Mouse (Mus musculus): ENCODE results near the gene Hs3st4.

GRCm38 (mm10) chr7:124250566-124250965, 267.9 kb downstream of the Hs3st4 start:
- TF ChIP-seq CTCF (IDR thresholded peaks at IDR 0.05; ENCODE audit: low read depth) (no peak), EP300 (optimal IDR thresholded peaks at IDR 0.05) (no peak)
